Mouse (Mus musculus) layer of hippocampus, adult 9-10 months (tissue): ENCODE data around the gene Lrch3.
"Not testable (repeated sequence)": the region's sequence is repeated elsewhere in the genome, so short reads cannot be mapped to it uniquely, and the experiment has no call there.

Experiments used
- DNase-seq: peaks from one replicate; pipeline ENCODE4 v3.0.0; 2022; ENCODE audit warnings: low spot score

Gene Lrch3

DNA sequence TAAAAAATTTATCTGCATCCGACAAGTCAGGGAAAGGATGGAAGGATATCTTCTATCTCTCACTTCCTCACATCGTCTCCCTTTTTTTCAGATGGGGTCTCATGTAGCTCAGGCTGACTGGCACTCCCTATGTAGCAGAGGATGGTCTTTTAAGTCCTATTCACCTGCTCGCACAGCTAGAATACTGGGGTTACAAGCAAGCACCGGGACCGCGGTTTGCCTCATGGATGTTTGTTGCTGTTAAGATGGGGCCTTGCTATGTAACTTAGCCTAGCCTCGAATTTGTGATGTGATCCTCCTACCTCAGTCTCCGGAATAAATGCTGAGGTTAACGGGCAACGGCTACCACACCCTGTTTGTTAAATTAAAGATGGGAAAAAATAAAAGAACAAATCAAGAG lies 141.8 kb downstream of the Lrch3 start:
- DNase-seq: no peak

DNA sequence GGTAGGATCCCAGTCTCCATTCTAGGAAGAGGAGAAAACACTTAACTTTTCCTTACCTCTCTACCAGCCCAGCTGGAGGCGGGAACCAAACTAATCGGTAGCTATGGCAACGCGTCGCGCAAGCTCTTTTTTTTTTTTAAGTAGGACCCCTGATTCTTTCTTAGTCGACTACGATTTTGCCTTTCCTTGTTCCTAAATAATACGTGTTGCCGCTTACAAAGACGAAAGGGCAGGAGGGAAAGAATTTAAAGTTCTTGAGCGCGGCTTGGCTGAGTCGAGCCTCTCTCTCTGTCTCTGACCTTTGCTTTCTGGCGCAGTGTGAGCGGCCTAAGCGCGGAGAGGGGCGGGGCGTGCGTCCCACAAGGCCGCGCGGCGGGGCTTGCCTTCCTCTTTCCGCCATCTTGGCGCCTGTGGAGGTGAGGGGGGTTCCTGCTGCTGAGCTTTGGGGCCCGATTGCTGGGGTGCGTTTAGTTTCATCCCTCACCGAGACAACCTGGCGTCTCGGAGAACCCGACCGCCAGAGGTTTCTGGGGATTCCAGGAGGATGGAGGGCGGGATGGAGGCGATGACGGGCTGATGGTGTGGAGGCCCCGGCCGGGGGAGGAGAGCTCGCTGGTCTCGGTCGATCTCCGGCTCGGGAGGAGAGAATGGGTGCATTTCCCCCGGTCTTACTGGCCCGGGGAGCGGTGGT lies 142.3 kb downstream of the Lrch3 start, which contains the start of the genes Iqcg and Rpl35a:
TSS of gene Iqcg (minus strand) at position 124 of the 691 bp plus-strand sequence.
TSS of gene Rpl35a (plus strand) at position 359 of the 691 bp plus-strand sequence.
- DNase-seq: peak; percentile 77

DNA sequence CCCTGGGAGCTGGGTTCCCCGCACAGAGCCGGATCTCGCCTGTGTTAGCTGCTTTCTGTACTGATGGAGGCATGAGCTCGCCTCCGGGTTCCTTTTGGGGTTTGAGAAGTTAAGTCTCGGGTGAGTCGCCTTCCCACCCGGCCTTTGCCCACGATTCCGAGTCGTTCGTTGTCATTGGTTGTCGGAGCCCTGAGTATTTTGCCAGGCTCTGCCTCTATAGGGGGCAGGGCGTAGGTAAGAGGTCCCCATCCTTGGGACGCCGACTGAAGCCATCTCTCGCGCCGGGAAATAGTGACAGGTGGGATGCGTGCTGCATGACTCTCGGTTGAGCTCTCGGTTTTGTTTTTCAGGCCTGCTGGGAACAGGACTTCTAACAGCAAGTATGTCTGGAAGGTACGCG lies 142.9 kb downstream of the Lrch3 start:
- DNase-seq: no peak

DNA sequence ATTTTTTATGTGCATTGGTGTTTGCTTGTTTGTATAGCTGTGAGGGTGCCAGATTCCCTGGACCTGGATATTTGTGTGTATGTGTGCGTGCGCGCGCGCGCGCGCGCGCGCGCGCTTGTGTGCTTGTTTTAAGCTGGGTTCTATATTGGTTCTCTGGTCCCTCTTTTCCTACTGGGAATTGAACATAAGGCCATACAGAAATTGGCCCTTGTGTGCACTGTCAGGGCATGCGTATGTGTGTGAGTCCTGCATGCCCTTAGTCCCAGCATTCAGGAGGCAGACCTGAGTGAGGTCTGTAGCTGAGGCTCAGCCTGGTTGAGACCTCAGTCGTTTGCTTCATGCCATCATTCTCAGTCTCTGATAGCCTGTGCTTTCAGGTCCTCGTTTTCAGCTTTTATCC lies 144.1 kb downstream of the Lrch3 start:
- no peak for DNase-seq

DNA sequence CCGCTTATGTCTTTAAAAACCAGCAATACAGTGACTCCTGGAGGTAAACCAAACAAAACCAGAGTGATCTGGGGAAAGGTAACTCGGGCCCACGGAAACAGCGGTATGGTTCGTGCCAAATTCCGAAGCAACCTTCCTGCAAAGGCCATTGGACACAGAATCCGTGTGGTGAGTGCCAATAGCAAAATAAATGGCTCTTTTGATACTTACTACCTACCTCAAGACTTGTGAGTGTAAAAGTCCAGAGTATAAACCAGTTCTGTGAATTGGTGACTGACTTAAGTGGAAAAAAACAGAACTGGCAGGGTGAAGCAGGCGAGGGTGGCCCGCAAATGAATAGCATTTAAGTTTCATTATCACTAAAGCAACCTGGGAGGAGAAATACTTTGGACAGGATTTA lies 144.8 kb downstream of the Lrch3 start:
- not testable (repeated sequence) for DNase-seq

DNA sequence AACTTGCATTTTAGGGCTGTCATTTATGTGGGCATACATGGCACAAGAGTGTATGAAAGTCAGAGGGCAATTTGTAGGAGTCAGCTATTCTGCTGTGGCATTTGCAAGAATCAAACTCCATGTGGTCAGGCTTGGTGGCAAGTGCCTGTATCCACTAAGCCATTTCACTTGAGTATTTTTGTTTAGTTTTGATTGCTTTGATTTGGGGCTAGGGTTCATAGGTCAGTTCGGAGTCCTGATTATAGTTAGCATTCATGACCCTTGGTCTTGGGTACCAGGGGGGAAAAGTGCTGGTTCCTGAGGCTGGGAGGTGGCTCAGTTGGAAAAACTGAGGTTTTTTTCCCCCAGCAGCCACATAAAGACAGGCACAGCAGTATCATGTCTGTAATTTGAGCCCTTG lies 145.6 kb downstream of the Lrch3 start:
- DNase-seq: no peak

DNA sequence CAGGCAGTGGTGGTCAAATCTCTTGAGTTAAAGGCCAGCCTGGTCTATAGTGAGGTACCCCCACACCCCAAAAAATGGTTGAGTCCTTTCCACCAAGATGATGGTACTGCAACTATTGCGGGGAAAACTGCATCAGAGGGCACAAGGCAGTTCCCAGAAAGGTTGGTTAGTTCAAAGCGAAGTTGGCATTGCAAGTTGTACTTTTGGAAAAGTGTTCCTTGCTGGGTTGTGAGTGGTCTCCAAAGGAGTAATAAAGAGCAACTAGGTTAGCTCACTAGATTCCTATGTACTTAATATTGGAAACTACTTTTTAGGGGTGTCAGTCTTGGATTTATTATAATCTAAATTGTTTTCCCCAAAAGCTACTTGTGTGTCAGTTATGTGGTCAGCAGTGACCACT lies 147.0 kb downstream of the Lrch3 start:
- no peak for DNase-seq

DNA sequence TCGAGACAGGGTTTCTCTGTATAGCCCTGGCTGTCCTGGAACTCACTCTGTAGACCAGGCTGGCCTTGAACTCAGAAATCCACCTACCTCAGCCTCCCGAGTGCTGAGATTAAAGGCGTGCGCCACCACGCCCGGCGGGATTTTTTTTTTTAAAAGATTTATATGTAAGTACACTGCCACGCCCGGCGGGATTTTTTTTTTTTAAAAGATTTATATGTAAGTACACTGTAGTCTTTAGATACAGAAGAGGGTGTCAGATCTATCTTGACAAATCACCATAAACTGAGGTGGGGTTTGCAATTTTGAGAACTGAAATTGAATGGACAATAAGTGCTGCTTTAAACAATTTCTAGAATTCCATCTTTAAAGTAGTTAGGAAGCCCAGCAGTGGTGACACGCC lies 147.5 kb downstream of the Lrch3 start:
- no peak for DNase-seq

DNA sequence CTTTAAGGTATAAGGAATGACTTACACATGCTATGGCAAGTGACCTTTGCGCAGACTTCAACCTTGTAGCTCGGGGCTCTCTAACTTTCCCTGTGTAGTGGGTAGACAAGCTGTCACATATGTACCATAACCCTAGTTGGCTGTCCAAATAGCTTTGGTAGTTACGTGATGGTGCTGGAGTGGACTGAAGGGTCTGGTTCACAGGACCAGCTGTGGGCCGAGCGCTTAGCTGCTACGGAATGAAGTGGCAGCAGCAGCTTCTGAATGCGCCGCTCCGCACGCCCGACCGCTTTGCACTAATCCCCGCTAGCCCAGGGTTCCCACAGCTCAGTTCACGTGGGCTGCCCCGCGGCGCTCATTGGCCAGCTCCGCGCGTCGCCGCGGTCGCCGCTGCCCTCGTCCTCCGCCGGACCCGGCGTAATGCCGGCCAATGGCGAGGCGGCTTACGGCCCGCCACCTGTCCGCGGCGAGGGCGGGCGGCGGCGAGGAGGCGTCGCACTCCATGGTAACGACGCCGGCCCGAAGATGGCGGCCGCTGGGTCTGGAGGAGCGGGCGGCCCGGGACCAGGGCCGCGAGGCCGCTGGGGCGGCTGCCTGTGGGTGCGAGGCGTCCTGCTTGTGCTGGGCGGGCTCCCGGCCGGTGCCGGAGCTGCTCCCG lies 148.3 kb downstream of the Lrch3 start, which contains the start of gene Lmln:
TSS of gene Lmln (plus strand) at position 498 of the 658 bp plus-strand sequence.
- peak; percentile 36 for DNase-seq

DNA sequence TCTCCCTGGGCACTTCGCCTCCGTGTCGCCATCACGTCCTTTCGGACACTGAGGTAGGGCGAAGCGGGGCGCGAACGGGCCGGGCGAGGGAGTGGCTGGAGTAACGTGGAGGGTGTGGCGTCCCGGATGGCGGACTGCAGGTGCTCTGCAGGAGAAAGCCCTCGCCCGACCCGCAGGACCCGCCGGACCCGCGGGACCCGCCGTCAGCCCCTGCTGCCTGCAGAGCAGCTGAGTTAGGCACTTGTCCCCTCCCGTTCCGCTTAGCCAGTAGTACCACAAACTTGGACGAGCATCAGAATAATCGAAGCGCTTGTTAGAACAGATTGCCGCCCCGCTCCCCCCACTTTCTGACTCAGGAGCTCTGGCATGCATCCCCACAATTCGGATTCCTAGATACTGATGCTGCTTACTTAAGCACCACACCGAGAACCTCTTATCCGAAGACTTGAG lies 148.8 kb downstream of the Lrch3 start:
- peak; percentile 73 for DNase-seq

DNA sequence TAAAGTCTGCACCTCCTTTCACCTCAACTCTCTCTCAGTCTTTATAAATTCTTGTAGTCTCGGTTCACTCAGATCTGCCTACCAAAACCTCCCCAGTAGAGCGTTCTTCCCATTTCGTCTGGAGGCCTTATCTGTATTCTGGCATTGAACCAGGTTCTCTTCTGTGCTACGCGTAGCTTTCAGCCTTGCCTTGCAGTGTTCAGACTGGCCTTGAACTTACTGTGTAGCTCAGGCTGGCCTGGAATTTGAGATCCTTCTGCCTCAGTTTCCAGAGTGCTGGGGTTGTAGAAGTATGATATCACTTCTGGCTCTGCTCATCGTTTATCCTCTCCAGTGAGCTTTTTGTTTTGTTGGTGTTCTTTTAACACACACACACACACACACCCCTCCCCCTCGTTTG lies 149.4 kb downstream of the Lrch3 start:
- DNase-seq: no peak

DNA sequence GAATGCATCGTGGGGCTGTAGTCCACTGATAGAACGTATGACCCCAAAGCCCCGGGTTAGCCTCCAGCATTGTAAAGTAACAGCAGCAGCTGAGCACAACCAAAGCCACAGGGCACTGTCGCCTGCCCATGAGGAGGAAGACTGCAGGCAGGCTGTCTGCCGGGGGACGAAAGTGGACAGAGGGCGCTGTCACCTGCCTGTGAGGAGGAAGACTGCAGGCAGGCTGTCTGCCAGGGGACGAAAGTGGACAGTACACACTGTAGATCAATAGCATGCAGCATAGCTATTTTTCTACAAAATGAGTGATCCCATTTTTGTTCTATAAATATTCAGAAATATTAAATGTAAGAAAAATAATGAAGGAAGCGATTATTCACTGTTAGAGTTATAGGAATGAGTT lies 150.7 kb downstream of the Lrch3 start:
- no peak for DNase-seq
